Mouse (Mus musculus) intestine, embryonic 14.5 days (tissue): Measurements from ENCODE around the gene Tnfrsf12a. TPM values are rescaled to one million over a fixed set of nuclear protein-coding genes. Genes with fewer than 3 reads are reported as not detected.
A peak's percentile ranks its signal among the peaks of the same experiment; 100 is the strongest.

Experiments used
- ATAC-seq: fragments of 200-750 bp; cut with Nextera tagmentation; replicated peaks from 2 replicates; pipeline ENCODE4 v1.8.0; 2017; ENCODE audit warnings: low read depth, moderate number of reproducible peaks, moderate TSS enrichment, moderate library complexity; ENCODE audit not compliant: low FRiP score, low TSS enrichment
- DNase-seq: peaks from one replicate; pipeline ENCODE4 v3.0.0-alpha.2; 2018; ENCODE audit warnings: low spot score
- H3K27ac ChIP-seq: fragments of 300-500 bp; sonication (generic); 2 replicates; pipeline ENCODE4 v1.5.1; 2014; ENCODE audit warnings: low read depth, mild to moderate bottlenecking, control low read depth
- H3K27me3 ChIP-seq: fragments of 300-500 bp; sonication (generic); replicated peaks from 2 replicates; pipeline ENCODE4 v1.6.1; 2014; ENCODE audit warnings: low read length, control low read depth; ENCODE audit not compliant: control insufficient read depth, insufficient read depth
- H3K36me3 ChIP-seq: fragments of 300-500 bp; sonication (generic); 2 replicates; pipeline ENCODE4 v1.6.1; 2014; ENCODE audit warnings: low read length, control low read depth; ENCODE audit not compliant: control insufficient read depth, insufficient read depth
- H3K4me1 ChIP-seq: fragments of 300-500 bp; sonication (generic); replicated peaks from 2 replicates; pipeline ENCODE4 v1.6.1; 2014; ENCODE audit warnings: low read length, control low read depth, mixed read lengths; ENCODE audit not compliant: control insufficient read depth, insufficient read depth
- H3K4me2 ChIP-seq: fragments of 300-500 bp; sonication (generic); 2 replicates; pipeline ENCODE4 v1.6.1; 2014; ENCODE audit warnings: low read length
- H3K4me3 ChIP-seq: fragments of 300-500 bp; sonication (generic); 2 replicates; pipeline ENCODE4 v1.5.1; 2014; ENCODE audit warnings: low read depth, low read length, control low read depth, mixed read lengths
- H3K9ac ChIP-seq: fragments of 300-500 bp; sonication (generic); 2 replicates; pipeline ENCODE4 v1.6.1; 2014; ENCODE audit warnings: mild to moderate bottlenecking, low read length
- H3K9me3 ChIP-seq: fragments of 300-500 bp; sonication (generic); 2 replicates; pipeline ENCODE4 v1.6.1; 2016; ENCODE audit warnings: low read length, control low read depth; ENCODE audit not compliant: control insufficient read depth
- WGBS: fragments of 180-500 bp; shearing (Covaris S2); extraction: QIAGEN DNeasy Blood & Tissue Kit; methylation state at CpG from one replicate; pipeline ENCODE4 v1.1.7; 2014; 5-methylcytosine and 5-hydroxymethylcytosine counted together
- polyA plus RNA-seq: library from polyadenylated mRNA; unstranded; fragments of >200 nt; fragmentation: Nextera tagmentation; extraction: Ambion mirVana; gene quantifications from 2 replicates; pipeline ENCODE4 v1.2.1, GENCODE M21; 2014

Gene Tnfrsf12a
- polyA plus RNA-seq, 1 experiment from 2014 or later: 23.3 TPM

DNA sequence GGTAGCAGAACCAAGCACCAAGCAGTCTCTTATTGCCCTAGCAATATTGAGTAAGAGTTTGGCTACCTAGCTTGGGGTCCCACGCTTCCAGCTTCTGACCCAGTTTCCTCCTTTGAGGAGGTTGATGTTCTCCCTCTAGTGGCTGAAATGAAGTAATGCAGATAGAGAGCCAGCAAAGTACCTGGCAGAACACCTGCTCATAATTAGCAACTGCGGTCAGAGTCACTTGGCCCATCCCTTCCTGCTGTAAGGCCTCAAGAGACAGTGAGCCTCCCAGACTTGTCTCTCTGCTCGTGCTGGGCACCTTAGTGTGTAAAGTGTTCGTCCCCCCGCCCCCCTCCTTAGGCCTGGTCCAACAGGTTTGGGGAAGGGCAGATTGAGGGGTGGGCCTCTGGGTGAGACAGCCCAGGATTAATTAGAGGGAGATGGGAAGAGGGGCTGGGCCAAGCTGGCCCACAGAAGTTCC lies 12.7 kb downstream of the Tnfrsf12a start:
- H3K9me3 ChIP-seq: no peaks in the 10 kb centered on the region
- no peak overlapping the region for H3K4me3 ChIP-seq
- WGBS: 13% methylated on average over 5 of the region's 5 CpGs
- H3K9ac ChIP-seq: no peak overlapping the region
- H3K27me3 ChIP-seq: peaks cover 29% of the 10 kb centered on the region
- peak; percentile 66 for DNase-seq
- no peak overlapping the region for H3K27ac ChIP-seq
- ATAC-seq: peak; percentile 57
- H3K36me3 ChIP-seq: peaks cover 35% of the 10 kb centered on the region
- H3K4me2 ChIP-seq: no peak overlapping the region
- no peaks in the 10 kb centered on the region; the same call in 1 of the 2 replicates for H3K4me1 ChIP-seq

GRCm38 (mm10) chr17:23661526-23661925 lies 15.7 kb downstream of the Tnfrsf12a start:
- Histone ChIP-seq H3K4me1 (no peaks in the 10 kb centered on the region; the same call in 1 of the 2 replicates), H3K9me3 (no peaks in the 10 kb centered on the region), H3K4me2 (no peak overlapping the region), H3K9ac (no peak overlapping the region), H3K27me3 (peaks cover 33% of the 10 kb centered on the region), H3K36me3 (peaks cover 5% of the 10 kb centered on the region), H3K27ac (no peak overlapping the region), H3K4me3 (no peak overlapping the region)
- DNase-seq: no peak
- WGBS: 3% methylated on average over 9 of the region's 9 CpGs
- no peak for ATAC-seq

GRCm38 (mm10) chr17:23660876-23661200 lies 16.4 kb downstream of the Tnfrsf12a start:
- DNase-seq: no peak
- Histone ChIP-seq H3K4me2 (peak overlapping the region; percentile 41), H3K9me3 (no peaks in the 10 kb centered on the region), H3K9ac (no peak overlapping the region), H3K36me3 (no peaks in the 10 kb centered on the region), H3K27ac (no peak overlapping the region), H3K4me3 (peak overlapping the region; percentile 27; the same call in 1 of the 2 replicates), H3K4me1 (no peaks in the 10 kb centered on the region; the same call in 1 of the 2 replicates), H3K27me3 (peaks cover 33% of the 10 kb centered on the region)
- peak; percentile 12; the same call in 1 of the 2 replicates for ATAC-seq
- 1% methylated on average over 14 of the region's 14 CpGs for WGBS

DNA sequence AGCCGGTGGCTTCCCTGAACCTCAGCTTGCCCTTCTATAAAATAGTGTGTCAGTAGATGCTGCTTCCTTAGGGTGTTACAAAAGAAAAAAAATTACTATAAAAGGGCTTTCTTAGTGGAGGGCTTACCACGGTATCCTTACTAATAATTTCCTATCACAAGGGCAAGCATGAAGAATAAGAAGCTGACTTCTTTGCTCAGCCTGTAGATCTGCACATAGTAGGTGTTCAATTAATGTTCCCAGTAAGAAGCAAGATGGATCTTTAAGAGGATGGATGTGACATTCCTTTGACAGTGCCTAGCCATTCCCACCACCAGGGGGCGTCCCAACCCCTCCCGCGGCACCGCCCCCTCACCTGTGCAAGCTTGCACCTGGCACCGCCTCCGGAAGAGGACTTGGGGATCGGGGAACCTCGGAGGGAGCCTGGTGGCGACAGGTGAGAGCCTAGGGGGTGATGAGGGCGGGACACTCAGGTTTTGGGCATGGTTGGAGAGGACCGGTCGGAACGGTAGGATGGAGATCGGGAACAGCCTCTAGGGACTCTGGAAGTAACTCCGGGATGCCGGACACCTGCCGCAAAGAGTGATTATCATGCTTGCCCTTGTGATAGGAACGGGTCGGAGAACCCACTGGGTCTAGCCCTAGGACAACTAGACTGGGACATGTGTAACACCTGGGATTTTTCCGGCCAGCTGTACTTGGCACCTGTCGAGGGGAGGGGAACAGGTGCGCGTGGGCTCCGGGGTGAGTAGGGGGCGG lies 17.0 kb downstream of the Tnfrsf12a start, which contains the start of gene Bicdl2:
TSS of gene Bicdl2 (plus strand) at position 390 of the 759 bp plus-strand sequence.
- ATAC-seq: peak; percentile 59

GRCm38 (mm10) chr17:23658450-23658849 lies 18.8 kb downstream of the Tnfrsf12a start:
- H3K27me3 ChIP-seq: peaks cover 33% of the 10 kb centered on the region
- no peak overlapping the region for H3K4me2 ChIP-seq
- 88% methylated on average over 3 of the region's 3 CpGs for WGBS
- no peak overlapping the region for H3K4me3 ChIP-seq
- no peak overlapping the region for H3K9ac ChIP-seq
- ATAC-seq: no peak
- no peaks in the 10 kb centered on the region for H3K4me1 ChIP-seq
- no peak for DNase-seq
- no peaks in the 10 kb centered on the region for H3K36me3 ChIP-seq
- H3K9me3 ChIP-seq: no peaks in the 10 kb centered on the region
- no peak overlapping the region for H3K27ac ChIP-seq

More for the DNA sequence above, 17.0 kb downstream of the Tnfrsf12a start, which contains the start of gene Bicdl2:
- Histone ChIP-seq H3K4me1 (no peaks in the 10 kb centered on the region; the same call in 1 of the 2 replicates), H3K9ac (no peak within 1 kb of the TSS), H3K4me2 (peak within 1 kb of the TSS; percentile 41), H3K27me3 (peaks cover 33% of the 10 kb centered on the region), H3K27ac (no peak within 1 kb of the TSS), H3K36me3 (no peaks in the 10 kb centered on the region), H3K4me3 (peak within 1 kb of the TSS; percentile 27), H3K9me3 (no peaks in the 10 kb centered on the region)
- WGBS: 3% methylated on average over 27 of the region's 27 CpGs
- peak; percentile 91 for DNase-seq

GRCm38 (mm10) chr17:23654410-23654809 lies 22.9 kb downstream of the Tnfrsf12a start:
- 72% methylated on average over 2 of the region's 2 CpGs for WGBS
- Histone ChIP-seq H3K4me1 (no peaks in the 10 kb centered on the region), H3K4me2 (no peak overlapping the region), H3K27me3 (peaks cover 2% of the 10 kb centered on the region; the same call in 1 of the 2 replicates), H3K27ac (no peak overlapping the region), H3K9me3 (no peaks in the 10 kb centered on the region), H3K9ac (no peak overlapping the region), H3K4me3 (no peak overlapping the region), H3K36me3 (no peaks in the 10 kb centered on the region)
- DNase-seq: no peak
- ATAC-seq: no peak

- no peaks in the 10 kb centered on the region for H3K9me3 ChIP-seq
- no peak overlapping the region for H3K9ac ChIP-seq
- H3K4me3 ChIP-seq: no peak overlapping the region
- H3K4me2 ChIP-seq: no peak overlapping the region
- WGBS: 53% methylated on average over 6 of the region's 6 CpGs
- H3K36me3 ChIP-seq: no peaks in the 10 kb centered on the region
- no peak overlapping the region for H3K27ac ChIP-seq
- no peaks in the 10 kb centered on the region for H3K4me1 ChIP-seq
- no peaks in the 10 kb centered on the region for H3K27me3 ChIP-seq
- ATAC-seq: no peak
- no peak for DNase-seq
Observed at GRCm38 (mm10) chr17:23654001-23654400, 23.3 kb downstream of the Tnfrsf12a start.

GRCm38 (mm10) chr17:23653324-23653723 lies 23.9 kb downstream of the Tnfrsf12a start:
- 80% methylated on average over 1 of the region's 2 CpGs for WGBS
- H3K4me2 ChIP-seq: no peak overlapping the region
- H3K27ac ChIP-seq: no peak overlapping the region
- ATAC-seq: no peak
- no peaks in the 10 kb centered on the region for H3K9me3 ChIP-seq
- no peak for DNase-seq
- no peak overlapping the region for H3K4me3 ChIP-seq
- no peak overlapping the region for H3K9ac ChIP-seq
- H3K4me1 ChIP-seq: no peaks in the 10 kb centered on the region
- no peaks in the 10 kb centered on the region for H3K27me3 ChIP-seq
- H3K36me3 ChIP-seq: no peaks in the 10 kb centered on the region
